Mouse (Mus musculus) 3134 (cell line): ENCODE data around the gene Uqcc1.
"Not testable (repeated sequence)": the region's sequence is repeated elsewhere in the genome, so short reads cannot be mapped to it uniquely, and the experiment has no call there.

ENCODE experiments used
- DNase-seq: peaks from one replicate; pipeline ENCODE4 v3.0.0-alpha.2; 2011; ENCODE audit warnings: low spot score; ENCODE audit not compliant: insufficient read length; ENCODE audit errors: extremely low read depth

Gene Uqcc1

DNA sequence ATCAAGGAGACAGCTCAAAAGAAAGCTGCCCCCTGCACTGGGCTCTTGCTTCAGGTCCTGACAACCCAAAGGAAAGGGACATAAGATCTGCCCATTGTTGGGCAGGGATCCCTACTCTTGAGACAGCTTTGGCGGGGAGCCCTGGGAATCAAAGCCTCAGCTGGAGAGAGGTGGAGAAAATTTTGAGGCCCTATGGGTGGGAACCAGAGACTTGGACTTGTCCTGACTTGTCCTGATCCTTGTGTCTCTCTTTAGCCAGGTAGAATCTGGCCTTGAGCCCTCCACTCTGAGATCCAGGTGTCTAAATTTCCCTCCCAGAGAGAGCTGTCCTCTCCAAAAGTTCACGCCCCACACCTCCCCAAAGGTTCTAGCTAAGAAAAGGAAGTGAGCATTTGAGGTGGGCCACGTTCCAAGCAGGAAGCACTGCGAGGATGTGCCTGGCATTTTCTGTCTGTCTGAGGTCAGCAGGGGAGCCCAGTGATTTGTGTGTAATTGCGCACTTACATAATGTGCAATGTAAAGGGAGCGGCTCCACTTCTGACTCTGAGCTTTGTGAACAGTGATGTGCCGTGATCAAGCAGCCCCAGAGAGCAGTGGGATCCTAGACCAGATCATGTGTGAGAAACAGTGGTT, 9.9 kb upstream of the Uqcc1 start:
- no peak for DNase-seq

DNA sequence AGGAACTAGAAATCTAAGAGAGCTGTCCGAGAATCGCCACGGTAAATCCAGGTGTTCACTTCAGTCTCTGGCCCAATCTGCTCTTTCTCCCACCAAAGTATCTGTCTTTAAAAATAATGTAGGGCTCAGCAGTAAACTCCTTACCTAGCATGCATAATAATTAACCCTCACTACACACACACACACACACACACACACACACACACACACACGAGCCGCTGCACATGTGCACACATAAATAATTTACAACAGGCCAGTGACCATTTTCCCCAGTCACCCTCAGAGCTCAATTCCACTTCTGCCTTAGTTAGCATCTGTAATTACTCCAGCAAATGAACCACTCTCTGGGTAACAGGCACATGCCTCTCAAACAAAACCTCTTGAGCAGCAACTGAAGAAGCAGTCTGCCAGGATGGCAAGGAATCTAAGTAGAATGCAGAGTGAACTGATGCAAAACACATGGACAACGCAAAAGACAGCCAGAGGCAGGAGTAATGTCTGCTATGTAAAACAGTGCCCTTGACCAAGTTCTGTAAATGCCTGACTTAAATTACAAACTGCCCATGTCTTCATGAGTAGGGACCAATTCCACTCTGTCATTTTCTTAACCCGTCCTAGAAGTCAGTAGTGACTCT, 1.3 kb downstream of the Uqcc1 start:
- no peak for DNase-seq

DNA sequence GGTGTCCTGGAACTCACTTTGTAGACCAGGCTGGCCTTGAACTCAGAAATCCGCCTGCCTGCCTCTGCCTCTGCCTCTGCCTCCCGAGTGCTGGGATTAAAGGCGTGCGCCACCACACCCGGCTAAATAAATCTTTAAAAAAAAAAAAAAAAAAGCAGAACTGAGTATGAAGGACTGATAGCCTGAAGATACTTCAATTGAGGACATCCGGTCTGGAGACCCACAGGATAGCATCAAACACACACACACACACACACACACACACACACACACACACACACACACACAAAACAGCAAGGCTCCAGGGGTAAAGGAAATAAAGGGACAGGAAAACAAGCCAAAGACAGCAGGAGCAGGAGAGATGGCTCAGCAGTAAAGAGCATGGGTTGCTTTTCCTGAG, 4.9 kb downstream of the Uqcc1 start:
- DNase-seq, result not testable (repeated sequence)

DNA sequence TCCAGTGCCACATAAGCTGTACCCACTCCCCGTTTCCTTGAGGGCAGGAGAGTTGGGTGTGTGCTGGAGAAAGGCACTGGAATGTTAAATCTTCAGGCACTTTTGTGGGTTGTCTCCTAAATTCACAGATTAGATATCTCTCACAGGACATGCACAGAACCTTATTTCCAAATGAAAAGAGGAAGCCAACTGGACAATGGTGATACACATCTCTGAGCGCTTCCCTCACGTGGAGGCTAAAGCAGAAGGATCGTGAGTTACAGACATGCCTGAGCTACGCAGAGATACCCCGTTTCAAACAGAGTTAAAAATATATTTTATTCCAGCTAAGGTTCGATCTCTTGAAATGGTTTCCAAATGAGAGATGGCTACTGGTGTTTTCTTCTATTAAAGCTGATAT, 7.0 kb downstream of the Uqcc1 start:
- no peak for DNase-seq

DNA sequence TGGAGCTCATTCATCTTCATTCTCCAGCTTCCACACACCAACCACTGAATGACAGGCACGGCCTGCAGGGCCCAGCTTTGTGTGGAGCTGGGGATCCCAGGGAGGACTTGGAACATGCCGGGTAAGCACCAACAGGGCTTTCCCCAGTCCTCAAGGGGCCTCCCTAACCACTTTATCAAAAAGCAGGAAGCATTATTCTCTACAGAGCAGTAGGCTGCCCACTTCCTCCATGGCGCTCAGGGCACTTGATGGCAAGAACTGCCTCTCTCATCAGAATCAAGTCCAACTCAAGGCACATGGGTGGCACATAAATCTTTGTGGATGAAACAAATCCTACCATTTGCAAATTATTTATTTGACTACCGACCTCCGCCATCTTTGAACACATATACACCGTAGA, 15.4 kb downstream of the Uqcc1 start:
- DNase-seq, result no peak

DNA sequence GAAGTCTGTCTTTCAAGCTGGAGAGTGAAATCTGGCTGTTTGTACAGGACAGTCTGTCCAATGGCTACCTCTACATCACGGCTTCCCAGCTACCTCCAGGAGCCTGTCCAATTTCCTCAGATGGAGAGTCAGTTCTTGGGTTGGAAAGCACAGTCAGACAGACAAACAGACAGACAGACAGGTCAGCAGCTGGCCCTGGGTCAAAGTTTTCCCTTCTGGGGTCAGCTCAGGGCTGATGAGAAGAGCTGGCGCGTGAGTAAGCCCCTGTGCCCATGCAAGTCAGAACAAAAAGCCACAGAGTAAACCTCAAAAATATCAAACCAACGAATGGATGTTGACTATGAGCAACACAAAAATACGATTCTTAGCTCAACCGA, 26.5 kb downstream of the Uqcc1 start:
- DNase-seq, result no peak

DNA sequence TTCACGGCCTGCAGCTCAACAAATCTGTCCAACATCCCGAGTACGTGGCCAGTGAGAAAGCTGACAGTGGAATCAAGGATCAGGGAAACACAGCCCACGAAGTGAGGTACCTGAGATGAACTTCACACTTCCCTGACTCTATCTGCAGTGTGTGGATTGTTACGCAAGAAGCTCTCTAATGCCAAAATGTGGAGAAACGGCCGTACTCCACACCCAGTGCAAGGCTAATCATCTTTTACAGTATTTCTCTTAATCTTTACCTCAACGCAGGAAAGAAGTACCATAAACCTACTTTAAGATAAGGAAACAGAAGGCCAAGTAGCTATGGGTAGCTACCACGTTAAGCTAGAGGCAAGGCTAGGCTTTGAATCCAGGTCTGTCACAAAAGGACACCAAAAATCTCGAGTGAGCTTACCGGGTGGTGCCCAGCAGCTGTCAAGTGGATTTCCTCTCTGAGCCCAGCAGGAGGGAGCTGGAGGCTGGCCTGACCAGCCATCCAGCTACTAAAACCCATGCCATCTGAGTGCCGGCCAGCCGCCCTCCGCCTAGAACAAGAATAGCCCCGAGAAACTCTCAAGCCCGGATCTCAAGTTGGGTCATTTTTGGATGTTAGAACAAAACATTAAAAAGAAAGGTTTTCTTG, 27.0 kb downstream of the Uqcc1 start:
- DNase-seq, result no peak

DNA sequence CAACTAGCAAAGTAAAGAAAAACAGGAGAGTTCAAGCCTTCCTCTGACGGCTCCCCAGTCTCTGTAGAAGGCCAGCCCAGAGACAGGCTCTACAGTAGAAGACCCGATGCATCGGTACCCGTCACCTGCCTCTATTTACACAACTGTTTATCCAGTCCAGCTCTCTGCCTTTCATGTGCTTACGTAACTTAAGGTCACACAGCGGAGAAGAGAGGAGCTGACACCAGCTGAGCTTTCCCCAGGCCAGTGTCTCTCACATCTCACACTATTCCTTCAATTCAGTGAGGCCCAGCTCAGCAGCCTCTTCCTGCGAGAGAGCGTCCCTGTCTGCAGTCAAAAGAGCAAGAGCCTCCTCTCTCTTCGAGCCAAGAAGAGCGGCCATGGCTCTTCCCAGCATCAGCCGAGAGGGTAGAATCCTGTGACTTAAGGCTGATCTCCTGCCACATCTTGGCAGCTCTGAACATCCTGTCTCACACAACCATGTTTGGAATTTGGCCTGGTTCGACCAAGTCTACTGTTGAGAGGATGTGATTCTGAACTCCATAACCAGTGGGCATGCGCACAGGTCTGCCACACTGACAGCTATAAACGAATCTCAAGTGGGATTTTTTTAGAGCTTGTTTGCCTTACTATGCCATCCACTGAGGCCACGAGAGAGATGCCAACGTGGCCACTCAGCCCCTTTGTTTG, 34.9 kb downstream of the Uqcc1 start:
- peak; percentile 57 for DNase-seq

DNA sequence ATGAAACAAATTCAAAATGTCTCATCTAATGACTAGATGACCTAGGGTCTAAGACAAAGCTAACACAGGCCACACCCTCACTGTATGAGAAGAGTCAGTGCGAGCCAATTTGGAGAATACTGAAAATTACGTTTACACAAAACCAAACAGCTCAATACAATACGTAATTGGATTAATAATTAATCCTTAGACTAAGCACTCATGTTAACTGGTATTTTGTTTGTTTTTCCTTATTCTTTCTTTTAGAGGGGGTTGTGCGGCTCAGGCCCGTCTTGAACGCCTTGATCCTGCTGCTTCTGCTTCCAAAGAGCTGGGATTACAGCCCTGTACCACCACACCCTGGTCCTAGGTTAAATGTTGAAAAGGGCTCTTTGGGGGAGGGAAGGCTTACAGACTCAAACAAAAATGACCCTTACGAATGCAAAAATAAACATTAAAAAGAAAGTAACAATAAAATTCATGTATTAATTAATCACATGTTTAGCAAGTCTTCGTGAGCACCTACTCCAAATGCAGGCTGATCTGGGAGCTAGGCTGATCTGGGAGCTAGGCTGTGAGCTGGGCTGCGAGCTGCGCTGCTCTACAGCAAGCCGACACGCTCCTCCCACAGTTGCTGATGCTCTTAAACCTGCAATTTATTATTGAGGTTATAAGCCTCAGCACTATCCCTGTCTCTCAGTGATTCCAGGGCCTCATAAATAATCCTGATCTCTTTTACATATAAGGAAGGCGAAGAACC, 35.6 kb downstream of the Uqcc1 start:
- DNase-seq, result no peak

DNA sequence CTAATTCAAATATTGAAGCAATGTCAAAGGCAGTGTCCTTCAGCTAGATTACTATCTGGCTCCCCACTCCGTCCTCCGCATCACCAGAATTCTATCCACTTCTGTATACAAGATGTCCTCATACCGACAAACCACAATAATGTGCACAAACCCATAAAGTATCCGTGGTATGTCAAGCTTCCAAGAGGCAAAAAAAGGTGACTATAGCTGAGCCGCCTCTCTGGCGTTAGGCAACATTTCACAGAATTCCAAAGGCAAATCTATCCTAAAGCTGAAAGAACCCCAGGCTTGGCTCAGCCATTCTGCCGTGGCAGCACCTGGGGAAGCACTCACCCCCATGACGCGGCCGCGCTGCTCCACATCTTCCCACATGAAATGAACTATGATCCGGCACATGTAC, 43.3 kb downstream of the Uqcc1 start:
- DNase-seq, result peak; percentile 88

DNA sequence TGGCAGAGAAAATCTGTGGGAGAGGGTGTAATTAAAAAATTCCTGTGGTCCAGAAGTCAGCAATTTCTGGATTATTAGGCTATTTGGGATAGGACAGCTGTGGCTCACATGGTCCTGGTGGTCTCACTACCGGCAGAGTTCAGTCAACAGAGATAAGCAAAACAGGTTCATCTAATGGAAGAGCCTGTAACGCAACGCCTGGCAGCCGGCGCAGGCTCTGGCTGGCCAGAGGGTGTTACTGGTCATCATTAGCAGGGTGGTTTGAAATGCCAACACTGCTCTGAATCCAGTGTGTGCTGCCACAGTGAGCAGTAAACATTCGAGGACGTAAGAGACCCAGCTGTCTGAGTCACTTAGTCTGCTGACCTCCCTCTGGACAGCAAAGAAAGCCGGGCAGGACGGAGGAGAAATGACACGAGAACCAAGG, 44.8 kb downstream of the Uqcc1 start:
- DNase-seq, result peak; percentile 71

DNA sequence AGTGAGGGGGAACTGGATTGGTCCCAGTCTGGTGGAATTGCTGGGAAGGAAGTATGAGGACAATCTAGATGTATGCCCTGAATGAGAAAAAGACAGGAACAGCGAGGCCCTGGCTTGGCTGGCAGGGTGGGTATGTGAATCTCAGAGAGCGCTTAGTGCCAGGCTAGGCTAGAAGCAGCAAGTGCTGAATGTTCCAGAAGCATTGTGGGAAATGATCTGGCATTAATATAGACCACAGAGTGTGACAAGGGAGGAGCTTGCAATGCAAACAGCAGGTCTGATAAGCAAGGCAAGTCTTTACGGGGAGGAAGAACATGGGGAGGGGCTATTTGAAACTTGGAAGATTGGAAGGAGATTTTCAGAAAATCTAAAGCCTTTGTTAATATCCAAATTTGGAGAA, 48.0 kb downstream of the Uqcc1 start:
- DNase-seq, result no peak

DNA sequence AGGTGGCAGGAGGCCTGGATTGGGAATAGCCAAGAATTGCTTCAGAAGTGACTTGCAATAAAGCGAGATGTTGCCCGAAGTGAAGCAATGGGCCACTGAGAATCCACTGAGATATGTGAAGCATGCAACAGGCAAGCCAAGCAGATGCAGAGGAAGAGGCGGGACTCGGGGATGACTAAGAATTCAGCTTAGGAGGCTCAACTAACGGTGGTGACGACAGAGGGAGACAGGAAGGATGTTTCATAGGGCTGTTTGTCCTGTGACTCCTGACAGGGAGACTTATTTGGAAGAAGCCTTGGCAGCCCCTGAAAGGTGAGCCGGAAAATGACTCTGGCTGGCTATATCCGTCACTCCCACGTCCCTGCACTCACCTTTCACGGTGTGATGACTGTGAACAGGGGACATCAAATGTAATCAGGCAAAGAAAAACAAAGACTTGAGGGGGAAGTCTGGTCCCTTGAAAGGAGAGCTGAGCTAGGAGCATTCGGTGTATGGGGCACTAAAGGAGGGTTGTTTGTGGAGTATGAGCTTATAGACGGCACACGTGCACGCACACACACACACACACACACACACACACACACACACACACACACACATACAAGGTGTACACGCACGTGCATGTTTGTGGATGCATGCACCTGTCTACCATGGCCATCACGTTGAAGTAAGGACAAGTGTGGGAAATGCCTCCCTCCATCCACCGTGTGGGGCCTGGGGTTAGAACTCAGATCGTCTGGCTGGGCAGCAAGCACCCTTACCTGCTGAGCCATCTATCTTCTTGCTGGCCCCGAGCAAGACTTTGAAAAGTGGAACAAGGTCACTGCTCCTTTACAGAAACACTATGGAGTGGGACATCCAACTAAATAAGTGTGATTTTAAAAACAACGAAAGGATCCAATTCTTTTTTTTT, 50.9 kb downstream of the Uqcc1 start:
- DNase-seq, result peak; percentile 86

DNA sequence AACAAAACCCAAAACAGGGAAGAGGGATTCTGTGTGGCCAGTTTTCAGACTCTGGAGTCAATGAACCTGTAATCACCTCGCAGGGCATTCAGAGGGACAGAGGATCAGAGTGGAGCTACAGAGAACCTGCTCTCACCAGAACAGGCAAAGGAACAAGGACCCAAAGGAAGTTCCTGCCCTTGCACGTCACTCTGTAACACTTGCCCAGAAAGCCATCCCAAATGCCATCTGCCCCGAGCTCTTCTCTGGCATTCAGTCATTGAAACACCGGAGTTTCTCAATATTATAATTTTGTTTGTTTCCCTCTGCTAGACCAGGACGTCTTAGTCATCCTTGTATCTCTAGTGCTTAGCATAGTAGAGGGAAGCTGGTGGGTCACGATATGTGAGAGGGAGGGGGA, 56.5 kb downstream of the Uqcc1 start:
- DNase-seq, result peak; percentile 46

DNA sequence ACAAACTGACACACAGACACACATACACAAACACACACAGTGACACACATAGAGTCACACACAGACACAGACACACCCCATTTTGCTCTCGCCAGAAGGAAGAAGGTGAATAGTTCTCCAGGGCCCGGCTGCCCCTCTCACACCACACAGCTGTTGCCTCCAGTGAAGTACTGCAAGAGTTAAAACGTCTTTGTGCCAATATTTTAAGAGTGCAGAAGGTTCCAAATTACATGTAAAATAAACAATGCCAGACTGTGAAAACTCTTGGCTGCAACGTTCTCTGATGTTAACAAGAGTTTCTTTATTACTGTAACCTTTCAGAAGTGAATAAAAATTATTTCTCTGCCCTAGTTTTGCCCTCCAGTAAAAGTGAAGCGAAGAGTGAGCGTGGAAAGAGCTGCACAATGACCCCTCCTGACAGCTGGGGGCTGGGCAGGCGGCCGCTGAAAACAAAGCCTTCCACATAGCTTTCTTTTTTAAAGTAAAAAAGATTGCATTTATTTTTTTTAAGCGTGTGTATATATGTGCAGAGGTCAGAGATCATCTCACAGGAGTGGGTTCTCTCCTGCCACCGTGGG, 57.1 kb downstream of the Uqcc1 start:
- no peak for DNase-seq

DNA sequence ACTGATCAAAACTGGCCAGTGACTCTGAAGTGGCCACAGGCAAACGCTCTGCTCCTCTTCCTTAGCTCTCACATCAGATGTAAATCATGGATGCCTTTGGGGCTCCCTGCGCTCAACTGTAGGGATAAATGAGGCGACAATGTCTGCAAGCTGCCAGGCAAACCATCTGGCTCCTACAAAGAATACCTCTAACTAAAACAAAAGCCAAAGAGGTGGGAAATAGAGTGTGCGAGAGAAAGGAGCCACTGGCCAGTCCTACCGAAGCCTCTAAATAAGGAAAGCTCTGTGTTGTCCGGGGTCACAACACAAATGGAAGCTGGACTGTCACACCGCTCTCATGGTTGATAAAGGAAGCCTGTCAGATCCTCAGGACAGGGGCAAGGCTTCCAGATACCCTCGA, 57.6 kb downstream of the Uqcc1 start:
- no peak for DNase-seq

DNA sequence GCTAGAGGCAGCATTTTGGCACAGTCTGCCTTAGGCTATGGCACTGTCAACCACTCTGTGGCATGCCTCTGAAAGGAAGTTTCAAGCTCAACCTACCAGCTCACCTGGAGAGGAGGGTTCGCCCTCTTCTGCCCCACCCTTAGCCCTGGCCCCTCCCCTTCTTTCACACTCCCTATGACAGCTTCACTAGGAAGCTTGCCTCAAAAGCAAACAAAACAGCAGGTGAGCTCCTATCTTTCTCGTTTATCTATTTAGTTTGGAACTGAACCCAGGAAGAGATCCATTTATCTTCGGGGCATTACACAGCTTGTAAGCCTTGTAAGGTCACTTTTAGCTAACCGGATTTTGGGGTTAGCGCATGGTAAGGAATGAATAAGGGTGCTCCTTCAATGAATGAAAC, 60.3 kb downstream of the Uqcc1 start:
- DNase-seq, result no peak

DNA sequence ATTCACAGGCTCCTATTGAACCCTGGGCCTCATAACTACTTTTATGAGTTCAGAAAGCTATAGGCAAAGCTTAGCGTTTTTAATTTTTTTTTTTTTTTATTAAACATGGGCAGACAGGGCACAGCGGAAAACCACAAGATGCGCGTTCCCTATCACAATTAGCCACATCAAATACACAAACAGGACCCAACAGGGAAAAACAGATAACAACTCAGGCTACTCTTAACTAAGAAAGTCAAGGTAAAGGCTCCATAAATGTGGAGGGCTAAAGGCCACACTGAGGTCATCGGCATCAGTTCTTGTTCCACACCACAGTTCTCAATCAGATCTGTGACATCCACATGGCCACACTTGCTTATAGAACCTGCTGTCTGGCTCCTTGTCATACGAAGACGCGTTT, 61.8 kb downstream of the Uqcc1 start:
- DNase-seq, result no peak

DNA sequence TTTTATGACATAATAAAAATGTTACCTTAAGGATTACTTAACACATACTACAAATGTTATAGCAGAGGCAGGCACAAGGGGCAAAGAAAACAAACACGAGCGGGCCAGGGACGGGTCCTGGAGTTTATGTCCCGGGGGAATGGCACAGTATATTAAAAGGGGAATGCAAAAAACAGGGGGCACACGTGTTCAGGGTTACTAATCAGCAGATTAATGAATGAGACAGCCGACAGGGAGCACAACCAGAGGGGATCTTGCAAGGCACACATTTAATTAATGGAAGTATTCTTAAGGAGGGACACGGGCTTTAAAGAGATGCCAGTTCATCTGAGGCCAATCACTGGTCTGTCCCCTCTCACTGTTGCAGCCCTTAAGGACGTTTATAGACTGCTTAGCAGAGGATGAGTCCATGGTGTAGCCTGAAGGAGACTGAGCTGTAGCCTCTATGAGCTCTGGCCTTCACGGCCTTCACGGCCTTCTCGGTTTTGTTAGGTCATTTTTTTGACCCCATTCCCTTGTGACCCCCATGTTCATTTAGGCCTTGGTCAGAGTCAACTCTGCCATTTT, 66.7 kb downstream of the Uqcc1 start:
- no peak for DNase-seq
